Mouse (Mus musculus): ENCODE results near the gene Col24a1. TPM values are rescaled to one million over a fixed set of nuclear protein-coding genes. Genes with fewer than 3 reads are reported as not detected.

The Col24a1 gene
- polyA plus RNA-seq, 1 experiment = 11.9 TPM

- TF ChIP-seq POLR2A (IDR thresholded peaks at IDR 0.05; ENCODE audit: low read depth, low read length) = no peak
- TF ChIP-seq CTCF (IDR thresholded peaks at IDR 0.05; ENCODE audit: borderline replicate concordance, insufficient read depth, low read length) = no peak
- H3K4me1 ChIP-seq (ENCODE audit: control insufficient read depth, insufficient read depth, low read length) = peaks cover 5% of the 10 kb centered on the region; the same call in 1 of the 2 replicates
- H3K27ac ChIP-seq (ENCODE audit: insufficient read depth, low read length) = no peak overlapping the region
- peak overlapping the region; percentile 14 for H3K4me3 ChIP-seq (ENCODE audit: insufficient read depth, low read length)
Observed at GRCm38 (mm10) chr3:145293623-145294307, 1.5 kb downstream of the Col24a1 start.

DNA sequence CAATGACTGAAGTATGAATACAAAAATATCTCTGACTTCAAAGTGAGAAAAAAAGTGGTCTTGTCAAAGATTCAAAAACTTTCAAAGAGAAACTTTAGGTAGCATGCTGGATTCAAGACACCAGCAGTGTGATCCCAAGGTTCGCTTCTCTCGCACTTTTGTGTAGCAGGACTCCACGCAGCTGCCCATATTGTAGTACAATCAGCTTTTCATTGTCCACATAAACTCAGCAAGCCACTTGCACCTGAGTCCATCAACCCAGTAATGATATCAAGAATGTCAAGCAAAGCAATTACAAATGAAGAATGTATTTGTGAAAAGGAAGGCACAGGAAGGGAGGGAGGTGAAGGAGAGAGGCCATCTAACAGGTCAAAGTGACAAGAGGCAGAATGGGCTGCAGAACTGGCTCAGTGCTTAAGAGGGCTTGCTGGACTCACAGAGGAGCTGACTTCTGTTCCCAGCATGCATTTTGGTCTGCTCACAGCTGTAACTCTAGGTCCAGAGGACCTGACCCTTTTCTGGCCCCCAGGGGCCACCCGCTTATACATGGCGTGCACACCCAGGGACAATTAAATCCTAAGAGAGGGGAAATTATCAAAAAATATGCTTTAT, 7.8 kb downstream of the Col24a1 start:
- Histone ChIP-seq H3K4me1 (ENCODE audit: control insufficient read depth, insufficient read depth, low read length) (no peaks in the 10 kb centered on the region), H3K4me3 (ENCODE audit: insufficient read depth, low read length) (no peak overlapping the region), H3K27ac (ENCODE audit: insufficient read depth, low read length) (no peak overlapping the region)
- TF ChIP-seq POLR2A (IDR thresholded peaks at IDR 0.05; ENCODE audit: low read depth, low read length) (no peak), CTCF (IDR thresholded peaks at IDR 0.05; ENCODE audit: borderline replicate concordance, insufficient read depth, low read length) (no peak)

GRCm38 (mm10) chr3:145305311-145305710, 13.0 kb downstream of the Col24a1 start:
- no peak for TF ChIP-seq POLR2A (IDR thresholded peaks at IDR 0.05; ENCODE audit: low read depth, low read length)
- no peak for TF ChIP-seq CTCF (IDR thresholded peaks at IDR 0.05; ENCODE audit: borderline replicate concordance, insufficient read depth, low read length)
- no peak overlapping the region for H3K27ac ChIP-seq (ENCODE audit: insufficient read depth, low read length)
- H3K4me3 ChIP-seq (ENCODE audit: insufficient read depth, low read length) = no peak overlapping the region
- H3K4me1 ChIP-seq (ENCODE audit: control insufficient read depth, insufficient read depth, low read length) = peaks cover 6% of the 10 kb centered on the region

DNA sequence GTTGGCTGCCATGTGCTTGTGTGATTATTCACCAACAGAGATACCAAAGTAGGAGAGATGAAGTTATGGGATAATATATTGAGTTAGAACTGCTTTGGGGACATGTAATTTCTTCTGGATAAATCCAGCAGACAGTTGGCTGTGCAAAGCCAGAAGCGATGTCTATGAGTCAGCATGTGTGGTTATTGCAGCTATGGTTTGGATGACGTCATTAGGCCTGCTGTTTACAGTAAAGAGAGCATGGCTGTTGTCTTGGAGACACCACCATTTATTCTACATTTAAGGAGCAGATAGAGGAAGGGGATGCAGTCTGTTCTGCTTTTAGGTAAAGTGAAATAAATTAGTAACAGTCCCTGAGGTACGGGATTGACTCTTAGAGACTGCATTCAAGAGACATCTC, 14.9 kb downstream of the Col24a1 start:
- Histone ChIP-seq H3K4me1 (ENCODE audit: control insufficient read depth, insufficient read depth, low read length) (peaks cover 6% of the 10 kb centered on the region), H3K27ac (ENCODE audit: insufficient read depth, low read length) (peak overlapping the region; percentile 34; the same call in 1 of the 2 replicates), H3K4me3 (ENCODE audit: insufficient read depth, low read length) (no peak overlapping the region)
- TF ChIP-seq POLR2A (IDR thresholded peaks at IDR 0.05; ENCODE audit: low read depth, low read length) (no peak), CTCF (IDR thresholded peaks at IDR 0.05; ENCODE audit: borderline replicate concordance, insufficient read depth, low read length) (no peak)

DNA sequence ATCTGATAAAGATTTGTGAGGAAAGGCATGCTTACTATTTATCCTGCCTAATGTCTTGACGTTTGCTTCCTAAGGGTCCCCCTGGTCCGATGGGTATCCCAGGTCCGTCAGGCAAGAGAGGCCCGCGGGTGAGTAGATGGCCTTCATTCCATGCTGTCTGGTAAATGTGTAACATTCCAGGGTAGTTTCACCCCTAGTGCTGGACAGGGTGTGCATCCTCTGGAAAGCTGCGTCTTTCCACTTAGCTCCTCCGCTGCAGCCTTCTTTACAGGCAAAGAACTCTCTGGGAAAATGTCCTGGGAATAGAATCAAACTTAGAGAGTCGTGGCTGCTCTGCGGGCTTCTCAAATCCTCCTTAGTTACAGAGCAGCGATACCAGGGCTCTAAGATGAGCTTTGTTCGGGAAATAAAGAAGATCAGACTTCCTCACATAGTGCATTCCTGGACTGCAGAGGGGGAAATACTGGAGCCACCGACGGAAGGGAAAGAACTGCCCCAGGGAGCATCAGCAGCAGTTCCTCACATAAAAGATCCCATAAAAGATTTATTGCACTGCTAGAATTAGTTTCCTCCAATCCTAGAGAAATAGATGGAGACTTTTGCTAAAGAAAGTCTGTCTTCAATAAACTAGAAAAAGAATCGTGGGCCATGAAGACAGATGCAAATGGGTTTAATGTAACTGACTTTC, 28.5 kb downstream of the Col24a1 start:
- TF ChIP-seq CTCF (IDR thresholded peaks at IDR 0.05; ENCODE audit: borderline replicate concordance, insufficient read depth, low read length) = no peak
- TF ChIP-seq POLR2A (IDR thresholded peaks at IDR 0.05; ENCODE audit: low read depth, low read length) = no peak
- no peak overlapping the region for H3K4me3 ChIP-seq (ENCODE audit: insufficient read depth, low read length)
- H3K4me1 ChIP-seq (ENCODE audit: control insufficient read depth, insufficient read depth, low read length) = no peaks in the 10 kb centered on the region
- no peak overlapping the region for H3K27ac ChIP-seq (ENCODE audit: insufficient read depth, low read length)

DNA sequence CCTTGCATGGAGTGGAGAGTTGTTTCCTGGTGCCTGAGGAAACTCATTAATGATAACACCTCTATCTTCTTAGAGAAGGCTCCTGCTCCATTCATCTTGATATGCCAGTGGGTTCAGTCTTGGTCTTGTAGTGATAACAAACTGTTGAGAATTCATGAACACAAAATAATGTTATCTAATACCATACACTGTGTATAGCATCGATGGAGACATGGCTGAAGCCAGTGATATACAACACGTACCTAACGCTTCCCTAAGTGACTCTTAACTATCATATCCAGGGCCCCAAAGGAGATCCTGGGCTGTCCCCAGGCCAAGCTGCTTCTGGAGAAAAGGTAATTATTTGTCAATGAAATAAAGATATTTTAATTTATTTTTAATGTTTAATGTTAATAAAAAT, 33.1 kb downstream of the Col24a1 start:
- H3K4me1 ChIP-seq (ENCODE audit: control insufficient read depth, insufficient read depth, low read length) = no peaks in the 10 kb centered on the region
- TF ChIP-seq CTCF (IDR thresholded peaks at IDR 0.05; ENCODE audit: borderline replicate concordance, insufficient read depth, low read length) (no peak), POLR2A (IDR thresholded peaks at IDR 0.05; ENCODE audit: low read depth, low read length) (no peak)

GRCm38 (mm10) chr3:145331642-145332041, 39.4 kb downstream of the Col24a1 start:
- Histone ChIP-seq H3K4me1 (ENCODE audit: control insufficient read depth, insufficient read depth, low read length) (peaks cover 3% of the 10 kb centered on the region; the same call in 1 of the 2 replicates), H3K4me3 (ENCODE audit: insufficient read depth, low read length) (no peak overlapping the region), H3K27ac (ENCODE audit: insufficient read depth, low read length) (no peak overlapping the region)
- no peak for TF ChIP-seq CTCF (IDR thresholded peaks at IDR 0.05; ENCODE audit: borderline replicate concordance, insufficient read depth, low read length)
- TF ChIP-seq POLR2A (IDR thresholded peaks at IDR 0.05; ENCODE audit: low read depth, low read length) = no peak

More for the DNA sequence above, 33.1 kb downstream of the Col24a1 start:
- Histone ChIP-seq H3K4me3 (ENCODE audit: insufficient read depth, low read length) (no peak overlapping the region), H3K27ac (ENCODE audit: insufficient read depth, low read length) (no peak overlapping the region)

- Histone ChIP-seq H3K4me3 (ENCODE audit: insufficient read depth, low read length) (no peak overlapping the region), H3K27ac (ENCODE audit: insufficient read depth, low read length) (0 out of 2 replicates have a peak overlapping the region, but pooled peaks have one; percentile 10), H3K4me1 (ENCODE audit: control insufficient read depth, insufficient read depth, low read length) (peaks cover 3% of the 10 kb centered on the region; the same call in 1 of the 2 replicates)
- TF ChIP-seq POLR2A (IDR thresholded peaks at IDR 0.05; ENCODE audit: low read depth, low read length) (no peak), CTCF (IDR thresholded peaks at IDR 0.05; ENCODE audit: borderline replicate concordance, insufficient read depth, low read length) (no peak)
Observed at GRCm38 (mm10) chr3:145334046-145334445, 41.8 kb downstream of the Col24a1 start.

- Histone ChIP-seq H3K4me3 (ENCODE audit: insufficient read depth, low read length) (no peak overlapping the region), H3K4me1 (ENCODE audit: control insufficient read depth, insufficient read depth, low read length) (peaks cover 5% of the 10 kb centered on the region; the same call in 1 of the 2 replicates), H3K27ac (ENCODE audit: insufficient read depth, low read length) (no peak overlapping the region)
- TF ChIP-seq CTCF (IDR thresholded peaks at IDR 0.05; ENCODE audit: borderline replicate concordance, insufficient read depth, low read length) = no peak
Observed at GRCm38 (mm10) chr3:145337161-145337560, 44.9 kb downstream of the Col24a1 start.
